Mouse (Mus musculus): ENCODE results near the gene Ptgfr. TPM values are rescaled to one million over a fixed set of nuclear protein-coding genes. Genes with fewer than 3 reads are reported as not detected.

Gene Ptgfr
- polyA plus RNA-seq (2015; fragmentation: Nextera tagmentation; extraction: Ambion mirVana): 1.7 and 1.8 TPM in 2 replicates

DNA sequence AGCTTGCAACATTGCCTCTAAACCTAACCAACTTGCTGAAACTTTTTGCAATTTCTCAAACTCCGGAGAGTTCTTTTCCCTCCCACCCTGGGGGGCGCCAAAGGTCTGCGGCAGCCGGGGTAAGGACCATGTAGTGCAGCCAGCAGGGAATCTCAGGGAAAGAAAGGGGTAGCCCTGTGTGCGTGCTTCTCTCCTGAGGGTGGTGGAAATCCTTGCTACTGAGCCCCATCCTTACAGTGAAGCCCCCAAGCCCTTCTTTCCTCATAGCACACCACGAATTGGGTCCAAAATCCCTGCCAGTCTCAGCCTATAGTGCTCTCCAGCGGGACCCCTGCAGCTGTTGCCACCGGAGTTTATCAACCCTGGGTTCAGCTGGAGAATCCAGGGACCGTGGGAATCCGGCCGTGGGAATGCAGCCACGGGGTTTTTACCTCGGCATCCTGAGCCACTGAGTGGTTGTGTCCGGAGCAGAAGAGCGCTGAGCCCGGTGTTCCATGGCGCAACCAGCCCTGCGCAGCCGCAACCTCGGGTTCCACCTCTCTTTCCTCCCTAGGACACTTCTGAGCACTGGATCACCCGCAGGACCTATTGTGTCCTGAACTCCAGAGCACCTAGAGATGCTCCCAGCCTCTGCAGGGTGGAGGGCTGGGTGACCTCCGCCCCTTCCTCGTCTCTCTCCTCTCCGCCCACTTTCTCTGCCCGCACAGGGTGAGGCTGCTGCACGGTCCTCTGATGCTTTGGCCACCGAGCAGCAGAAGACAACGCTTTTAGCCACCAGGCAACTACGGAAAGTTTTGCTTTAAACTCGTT lies at the start of gene Ptgfr:
Gene Ptgfr (minus strand): TSS at position 760 of the 810 bp plus-strand sequence.
- Histone ChIP-seq H3K4me1 (peaks cover 8% of the 10 kb centered on the region), H3K4me2 (peak within 1 kb of the TSS; percentile 94), H3K9me3 (replicated peaks) (no peaks in the 10 kb centered on the region), H3K9ac (replicated peaks) (peak within 1 kb of the TSS; percentile 52), H3K4me3 (replicated peaks) (peak within 1 kb of the TSS; percentile 53), H3K27me3 (replicated peaks) (peaks cover 19% of the 10 kb centered on the region), H3K36me3 (no peaks in the 10 kb centered on the region), H3K27ac (replicated peaks) (no peak within 1 kb of the TSS)
- peak; percentile 86 for ATAC-seq (ENCODE audit: low FRiP score)
- WGBS: under 1% methylated on average over 30 of the region's 30 CpGs

GRCm38 (mm10) chr3:151883881-151884280 lies 46.5 kb upstream of the Ptgfr start:
- Histone ChIP-seq H3K4me2 (no peak overlapping the region), H3K9me3 (replicated peaks) (no peaks in the 10 kb centered on the region), H3K27ac (replicated peaks) (no peak overlapping the region), H3K9ac (replicated peaks) (no peak overlapping the region), H3K36me3 (no peaks in the 10 kb centered on the region), H3K4me1 (no peaks in the 10 kb centered on the region), H3K4me3 (replicated peaks) (no peak overlapping the region), H3K27me3 (replicated peaks) (no peaks in the 10 kb centered on the region)
- no peak for ATAC-seq (ENCODE audit: low FRiP score)
- WGBS: 80% methylated on average over 5 of the region's 5 CpGs

- 67% methylated on average over 2 of the region's 2 CpGs for WGBS
- Histone ChIP-seq H3K9ac (replicated peaks) (no peak overlapping the region), H3K4me3 (replicated peaks) (no peak overlapping the region), H3K4me2 (no peak overlapping the region), H3K27ac (replicated peaks) (no peak overlapping the region), H3K27me3 (replicated peaks) (no peaks in the 10 kb centered on the region), H3K4me1 (no peaks in the 10 kb centered on the region), H3K36me3 (no peaks in the 10 kb centered on the region), H3K9me3 (replicated peaks) (no peaks in the 10 kb centered on the region)
- ATAC-seq (ENCODE audit: low FRiP score): no peak
These were observed 42.6 kb upstream of the Ptgfr start for GRCm38 (mm10) chr3:151879981-151880380.

DNA sequence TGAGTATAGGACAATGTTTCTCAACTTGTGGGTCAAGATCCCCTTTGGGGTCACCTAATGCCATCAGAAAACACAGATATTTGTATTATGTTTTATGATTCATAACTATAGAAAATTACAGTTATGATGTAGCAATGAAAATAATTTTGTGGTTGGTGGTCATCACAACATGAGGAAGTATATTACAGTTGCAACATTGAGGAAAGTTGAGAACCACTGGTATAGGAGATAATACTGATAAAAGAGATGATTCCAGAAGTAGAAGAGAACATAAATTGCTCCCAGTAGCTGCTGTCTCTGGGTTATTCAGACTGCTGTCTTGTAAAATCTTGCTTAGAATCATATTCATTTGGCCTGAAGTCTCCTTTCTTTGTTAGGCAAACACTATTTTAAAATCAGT lies 31.5 kb upstream of the Ptgfr start:
- H3K27me3 ChIP-seq (replicated peaks): no peaks in the 10 kb centered on the region
- no peak for ATAC-seq (ENCODE audit: low FRiP score)
- H3K27ac ChIP-seq (replicated peaks): no peak overlapping the region
- no peak overlapping the region for H3K9ac ChIP-seq (replicated peaks)
- H3K9me3 ChIP-seq (replicated peaks): no peaks in the 10 kb centered on the region
- H3K4me3 ChIP-seq (replicated peaks): no peak overlapping the region
- no peak overlapping the region for H3K4me2 ChIP-seq
- H3K4me1 ChIP-seq: no peaks in the 10 kb centered on the region
- H3K36me3 ChIP-seq: no peaks in the 10 kb centered on the region

- Histone ChIP-seq H3K4me3 (replicated peaks) (no peak overlapping the region), H3K27me3 (replicated peaks) (no peaks in the 10 kb centered on the region), H3K36me3 (no peaks in the 10 kb centered on the region), H3K9me3 (replicated peaks) (no peaks in the 10 kb centered on the region), H3K4me1 (no peaks in the 10 kb centered on the region), H3K9ac (replicated peaks) (no peak overlapping the region), H3K27ac (replicated peaks) (no peak overlapping the region), H3K4me2 (no peak overlapping the region)
- ATAC-seq (ENCODE audit: low FRiP score): no peak
- 92% methylated on average over 1 of the region's 1 CpGs for WGBS
These were observed 13.9 kb upstream of the Ptgfr start for GRCm38 (mm10) chr3:151851344-151851743.

DNA sequence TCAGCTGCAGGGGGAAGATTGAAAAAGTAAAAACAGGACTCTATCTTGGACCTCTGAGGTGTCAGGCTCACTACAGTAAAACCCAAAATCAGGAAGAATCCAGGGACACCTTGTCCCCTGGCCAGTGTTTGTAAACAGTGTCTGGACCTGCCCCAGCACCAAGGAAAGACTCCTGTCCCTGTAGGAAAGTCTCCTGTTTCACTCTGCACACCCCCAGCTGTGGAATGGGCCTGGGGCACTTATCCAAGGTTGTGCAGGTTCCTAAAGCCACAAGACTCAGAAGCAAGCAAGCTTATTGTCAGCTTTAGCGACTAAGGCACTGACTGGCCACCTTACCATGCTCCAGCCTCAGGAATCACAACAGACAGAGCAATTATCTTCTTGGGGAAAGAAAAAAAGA lies 13.2 kb upstream of the Ptgfr start:
- H3K4me2 ChIP-seq: no peak overlapping the region
- H3K36me3 ChIP-seq: no peaks in the 10 kb centered on the region
- ATAC-seq (ENCODE audit: low FRiP score): no peak
- no peaks in the 10 kb centered on the region for H3K27me3 ChIP-seq (replicated peaks)
- H3K4me1 ChIP-seq: no peaks in the 10 kb centered on the region
- WGBS: 71% methylated on average over 1 of the region's 1 CpGs
- no peak overlapping the region for H3K27ac ChIP-seq (replicated peaks)
- H3K9ac ChIP-seq (replicated peaks): no peak overlapping the region
- no peaks in the 10 kb centered on the region for H3K9me3 ChIP-seq (replicated peaks)
- H3K4me3 ChIP-seq (replicated peaks): no peak overlapping the region

- H3K9me3 ChIP-seq (replicated peaks): no peaks in the 10 kb centered on the region
- no peaks in the 10 kb centered on the region for H3K36me3 ChIP-seq
- 91% methylated on average over 7 of the region's 7 CpGs for WGBS
- no peak overlapping the region for H3K9ac ChIP-seq (replicated peaks)
- H3K27me3 ChIP-seq (replicated peaks): no peaks in the 10 kb centered on the region
- H3K4me3 ChIP-seq (replicated peaks): no peak overlapping the region
- no peak overlapping the region for H3K27ac ChIP-seq (replicated peaks)
- no peak overlapping the region for H3K4me2 ChIP-seq
- H3K4me1 ChIP-seq: no peaks in the 10 kb centered on the region
- ATAC-seq (ENCODE audit: low FRiP score): no peak
These were observed 8.9 kb upstream of the Ptgfr start for GRCm38 (mm10) chr3:151846292-151846691.

- no peak overlapping the region for H3K27ac ChIP-seq (replicated peaks)
- H3K9ac ChIP-seq (replicated peaks): no peak overlapping the region
- ATAC-seq (ENCODE audit: low FRiP score): no peak
- H3K4me2 ChIP-seq: no peak overlapping the region
- no peaks in the 10 kb centered on the region for H3K4me1 ChIP-seq
- 81% methylated on average over 5 of the region's 5 CpGs for WGBS
- H3K27me3 ChIP-seq (replicated peaks): no peaks in the 10 kb centered on the region
- H3K4me3 ChIP-seq (replicated peaks): no peak overlapping the region
- H3K36me3 ChIP-seq: no peaks in the 10 kb centered on the region
- H3K9me3 ChIP-seq (replicated peaks): no peaks in the 10 kb centered on the region
These were observed 7.1 kb upstream of the Ptgfr start for GRCm38 (mm10) chr3:151844361-151845154.

- peaks cover 19% of the 10 kb centered on the region for H3K27me3 ChIP-seq (replicated peaks)
- H3K9me3 ChIP-seq (replicated peaks): no peaks in the 10 kb centered on the region
- peaks cover 8% of the 10 kb centered on the region for H3K4me1 ChIP-seq
- H3K36me3 ChIP-seq: no peaks in the 10 kb centered on the region
- no peak overlapping the region for H3K4me3 ChIP-seq (replicated peaks)
- ATAC-seq (ENCODE audit: low FRiP score): no peak
- H3K27ac ChIP-seq (replicated peaks): no peak overlapping the region
- WGBS: 70% methylated on average over 3 of the region's 3 CpGs
- no peak overlapping the region for H3K9ac ChIP-seq (replicated peaks)
- H3K4me2 ChIP-seq: no peak overlapping the region
These were observed 3.3 kb upstream of the Ptgfr start for GRCm38 (mm10) chr3:151840688-151841087.

GRCm38 (mm10) chr3:151838372-151838771 lies 942 bp upstream of the Ptgfr start:
- H3K9ac ChIP-seq (replicated peaks): no peak overlapping the region
- H3K27me3 ChIP-seq (replicated peaks): peaks cover 19% of the 10 kb centered on the region
- H3K36me3 ChIP-seq: no peaks in the 10 kb centered on the region
- H3K4me2 ChIP-seq: no peak overlapping the region
- WGBS: 54% methylated on average over 6 of the region's 6 CpGs
- H3K27ac ChIP-seq (replicated peaks): no peak overlapping the region
- no peaks in the 10 kb centered on the region for H3K9me3 ChIP-seq (replicated peaks)
- H3K4me3 ChIP-seq (replicated peaks): no peak overlapping the region
- ATAC-seq (ENCODE audit: low FRiP score): no peak
- peaks cover 8% of the 10 kb centered on the region for H3K4me1 ChIP-seq

- Histone ChIP-seq H3K4me3 (replicated peaks) (peak overlapping the region; percentile 53), H3K36me3 (no peaks in the 10 kb centered on the region), H3K27ac (replicated peaks) (no peak overlapping the region), H3K4me1 (peaks cover 8% of the 10 kb centered on the region), H3K9ac (replicated peaks) (peak overlapping the region; percentile 52; the same call in 1 of the 2 replicates), H3K4me2 (peak overlapping the region; percentile 94), H3K9me3 (replicated peaks) (no peaks in the 10 kb centered on the region), H3K27me3 (replicated peaks) (peaks cover 19% of the 10 kb centered on the region)
- no peak for ATAC-seq (ENCODE audit: low FRiP score)
- WGBS: 45% methylated on average over 9 of the region's 9 CpGs
These were observed 319 bp upstream of the Ptgfr start for GRCm38 (mm10) chr3:151837749-151838148.

DNA sequence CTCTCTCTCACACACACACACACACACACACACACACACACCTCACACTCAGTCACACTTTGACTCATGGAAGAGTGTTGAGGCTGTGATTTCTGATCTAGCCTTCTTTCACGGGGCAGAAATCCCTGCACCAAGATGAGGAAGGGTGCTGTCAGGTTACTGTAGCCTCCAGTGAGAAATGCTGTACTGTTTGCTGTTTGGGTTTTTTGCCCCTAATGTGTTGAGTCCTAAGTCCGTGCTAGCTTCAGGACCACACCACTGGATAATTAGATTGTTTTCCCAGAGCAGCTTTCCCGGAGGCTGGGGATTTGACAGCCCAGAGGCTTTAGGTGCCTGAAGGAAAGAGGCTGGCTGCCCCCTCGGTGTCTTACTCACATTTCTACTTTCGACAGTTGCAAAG lies 979 bp downstream of the Ptgfr start:
- Histone ChIP-seq H3K4me1 (peaks cover 8% of the 10 kb centered on the region), H3K9ac (replicated peaks) (peak overlapping the region; percentile 52; the same call in 1 of the 2 replicates), H3K36me3 (no peaks in the 10 kb centered on the region), H3K27ac (replicated peaks) (no peak overlapping the region), H3K4me2 (peak overlapping the region; percentile 94), H3K27me3 (replicated peaks) (peaks cover 19% of the 10 kb centered on the region), H3K4me3 (replicated peaks) (peak overlapping the region; percentile 53), H3K9me3 (replicated peaks) (no peaks in the 10 kb centered on the region)
- 12% methylated on average over 5 of the region's 5 CpGs for WGBS
- ATAC-seq (ENCODE audit: low FRiP score): no peak

Measured in neural tube, embryonic 15.5 days (tissue).